Mouse (Mus musculus) adrenal gland, adult 10 weeks (tissue): ENCODE results near the gene Nfkbie. TPM values are rescaled to one million over a fixed set of nuclear protein-coding genes. Genes with fewer than 3 reads are reported as not detected.

Source experiments
- polyA plus RNA-seq: library from polyadenylated mRNA; stranded (reverse); fragments of 350-450 nt; fragmentation: Illumina TruSeq; extraction: RNeasy Lipid Tissue Mini Kit (QIAGEN cat#74804); gene quantifications from one replicate; pipeline ENCODE4 v1.2.3, GENCODE M21; 2014; ENCODE audit warnings: low read depth, low replicate concordance

The Nfkbie gene
- 0.64 TPM for polyA plus RNA-seq

GRCm38 (mm10) chr17:45555452-45556106 lies at the start of gene Nfkbie:
TSS of gene Nfkbie (plus strand) at chr17:45555703.

DNA sequence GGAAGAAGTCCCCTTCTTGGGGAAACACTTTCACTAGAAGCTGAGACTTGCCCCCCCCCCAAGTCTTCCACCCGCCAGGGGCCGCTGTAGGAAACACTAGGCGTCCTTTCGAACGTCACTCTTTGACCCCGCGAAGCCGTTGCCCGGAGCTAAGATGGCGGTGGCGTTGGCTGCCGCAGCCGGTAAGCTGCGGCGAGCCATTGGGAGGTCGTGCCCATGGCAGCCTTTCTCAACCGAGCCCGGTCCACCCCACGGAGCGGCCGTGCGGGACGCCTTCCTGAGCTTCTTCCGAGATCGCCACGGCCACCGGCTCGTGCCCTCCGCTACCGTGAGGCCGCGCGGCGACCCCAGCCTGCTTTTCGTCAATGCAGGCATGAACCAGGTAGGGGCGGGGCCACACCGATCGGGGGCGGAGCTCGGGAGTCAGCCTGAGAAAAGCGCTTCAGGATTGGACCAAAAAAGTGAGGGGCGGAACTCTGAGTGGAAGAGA lies 48.8 kb upstream of the Nfkbie start, which contains the start of gene Aars2:
Aars2 (plus strand) TSS at position 142 of the 490 bp plus-strand sequence.

GRCm38 (mm10) chr17:45523263-45523662 lies 32.2 kb upstream of the Nfkbie start, which contains the start of gene Tcte1:
TSS of gene Tcte1 (plus strand) at chr17:45523434.

DNA sequence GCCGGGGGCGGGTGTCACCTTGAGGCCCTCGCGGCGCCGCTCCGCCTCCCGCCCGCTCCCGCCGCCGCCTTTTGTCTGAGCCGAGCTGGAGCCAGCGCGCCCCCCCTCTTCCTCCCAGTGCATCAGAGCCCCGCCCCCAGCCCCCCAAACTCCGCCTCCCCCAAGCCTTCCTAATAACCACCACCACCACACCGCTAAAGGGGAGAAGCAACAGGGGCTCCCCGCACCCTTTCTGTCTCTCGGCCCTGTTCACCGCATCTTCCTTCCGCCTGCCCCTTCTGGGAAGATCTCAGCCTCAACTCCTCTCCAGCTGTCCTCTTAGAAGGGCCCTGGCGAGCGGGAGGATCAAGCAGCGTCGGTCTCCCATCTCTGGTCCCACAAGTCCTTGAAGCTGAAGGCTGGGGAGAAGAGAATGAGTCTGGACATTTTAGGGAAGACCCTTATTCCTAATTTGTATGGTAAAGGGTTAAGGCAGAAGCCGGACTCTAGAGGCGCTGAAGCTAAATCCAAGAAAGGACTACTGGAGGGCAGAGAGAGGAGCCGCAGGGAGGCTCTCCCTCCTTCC lies 5.8 kb upstream of the Nfkbie start, which contains the start of gene Tmem151b:
Tmem151b (minus strand) TSS at position 61 of the 565 bp plus-strand sequence.

DNA sequence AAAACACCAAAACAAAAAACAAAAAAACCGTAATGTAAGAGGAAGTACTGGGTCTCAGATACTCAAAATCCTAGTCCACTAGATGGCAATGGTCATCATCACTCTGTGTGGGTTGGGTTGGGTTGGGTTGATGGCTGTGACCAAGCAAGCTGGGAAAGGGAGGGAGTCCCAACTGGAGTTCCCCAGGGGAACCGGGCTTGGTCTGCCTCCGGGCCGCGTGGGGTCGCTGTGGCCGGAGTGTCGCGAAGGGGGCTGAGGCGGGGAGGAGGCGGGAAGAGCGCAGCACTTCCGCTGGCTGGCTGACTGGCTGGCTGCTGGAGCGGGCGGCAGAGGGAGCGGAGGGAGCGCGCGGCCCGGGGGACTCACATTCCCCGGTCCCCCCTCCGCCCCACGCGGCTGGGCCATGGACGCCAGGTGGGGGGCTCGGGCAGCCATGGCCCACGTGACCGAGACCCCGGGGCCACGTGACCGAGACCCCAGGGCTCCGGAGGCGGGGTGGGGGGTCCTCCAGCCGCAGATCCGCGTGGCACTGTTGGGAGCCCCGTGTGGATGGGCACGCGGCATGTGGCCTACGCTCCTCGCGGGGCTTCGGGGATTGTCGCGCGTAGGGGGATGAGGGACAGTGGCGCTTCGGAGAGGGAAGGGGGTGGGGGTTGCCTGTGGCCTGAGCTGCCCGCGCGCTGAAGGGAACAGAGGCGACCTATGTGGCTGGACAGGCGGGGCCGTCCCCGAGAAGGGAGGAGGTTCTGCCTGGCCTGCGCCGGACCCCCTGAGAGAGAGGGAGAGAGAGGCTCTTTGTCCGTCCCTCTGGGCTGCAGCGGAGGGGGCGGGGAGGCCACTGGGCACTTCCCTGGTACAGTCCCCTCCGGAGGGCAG lies 8.4 kb downstream of the Nfkbie start, which contains the start of gene Slc35b2:
Slc35b2 (plus strand) TSS at position 220 of the 876 bp plus-strand sequence.

DNA sequence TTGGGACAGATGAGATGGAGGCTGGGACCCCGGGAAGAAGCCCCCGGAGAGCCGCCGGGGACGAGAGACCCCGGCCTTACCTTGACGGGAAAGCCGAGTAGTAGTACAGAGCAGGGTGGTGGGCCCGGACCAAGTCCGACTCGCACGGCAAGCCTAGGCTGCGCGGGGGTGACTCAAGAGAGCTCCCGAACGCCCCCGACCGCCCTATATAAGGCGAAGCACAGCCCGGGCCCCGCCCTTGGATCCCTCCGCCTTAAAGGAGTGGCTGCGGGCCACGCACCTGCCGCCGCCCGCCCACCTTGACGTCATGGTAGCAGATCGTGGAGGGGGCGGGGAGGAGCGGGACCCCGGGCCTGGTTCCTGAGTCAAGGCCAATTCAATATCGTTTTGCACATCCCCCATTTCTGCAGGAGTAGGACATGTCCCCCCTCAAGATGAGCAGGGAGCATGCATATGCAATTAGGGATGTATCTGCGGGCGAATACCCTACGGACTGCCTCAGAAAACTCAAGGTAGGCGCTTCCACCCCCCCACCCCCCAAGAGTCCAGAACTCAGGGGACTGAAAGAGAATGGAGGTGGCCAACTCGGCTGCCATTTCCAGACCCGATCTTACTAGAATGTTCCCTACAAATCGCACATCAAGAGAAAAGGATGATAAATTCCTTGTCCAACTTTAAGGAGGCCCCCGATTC lies 17.7 kb downstream of the Nfkbie start, which contains the start of gene Hsp90ab1:
Hsp90ab1 (minus strand) TSS at position 185 of the 693 bp plus-strand sequence.

DNA sequence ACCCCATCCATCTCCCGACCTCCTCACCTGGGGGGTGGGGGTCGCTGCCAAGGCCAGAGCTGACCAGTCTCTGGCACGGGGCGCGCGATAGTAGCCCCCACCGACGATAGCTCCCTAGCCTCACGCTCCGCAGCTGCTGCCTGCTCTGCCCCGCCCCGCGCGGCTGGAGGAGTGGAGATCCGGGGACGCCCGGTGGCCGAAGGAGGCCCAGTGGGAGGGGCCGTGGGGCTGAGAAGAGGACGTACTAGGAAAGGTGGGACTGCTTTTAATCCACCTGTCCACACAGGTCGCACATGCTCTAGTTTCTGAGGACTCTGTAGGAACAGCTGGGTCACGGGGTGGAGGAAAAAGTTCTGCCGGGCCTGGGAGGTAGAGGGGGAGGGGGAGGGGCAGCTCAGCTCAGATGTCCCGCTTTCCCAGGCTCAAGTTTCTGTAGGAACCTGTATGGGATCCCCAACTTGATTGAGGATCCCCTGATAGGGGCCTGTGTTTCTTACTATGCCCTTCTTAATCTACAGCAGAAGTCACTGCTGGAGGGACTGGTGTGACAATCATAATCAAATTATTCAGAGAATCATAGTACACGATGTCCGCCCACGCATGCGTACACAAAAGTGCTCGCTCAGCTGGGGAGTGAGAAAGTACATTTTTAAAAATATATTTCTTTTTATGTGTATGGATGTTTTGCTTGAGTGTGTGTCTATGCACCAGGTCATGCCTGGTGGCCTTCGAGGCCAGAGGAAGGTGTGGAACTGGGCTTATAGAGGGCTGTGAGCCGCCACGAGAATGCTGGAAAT lies 44.1 kb downstream of the Nfkbie start, which contains the start of gene Slc29a1:
Slc29a1 (minus strand) TSS at position 161 of the 797 bp plus-strand sequence.

GRCm38 (mm10) chr17:45601877-45602304 lies 46.4 kb downstream of the Nfkbie start, which contains the start of gene Mymx:
TSS of gene Mymx (minus strand) at chr17:45602102.

Other genes starting within 250 kb of the Nfkbie start
- 58.0 TPM for gene Cdc5l, start 122.0 kb upstream of the Nfkbie start, polyA plus RNA-seq
- not detected for gene Spats1, start 80.3 kb upstream of the Nfkbie start, polyA plus RNA-seq
- gene Aars2, start 48.9 kb upstream of the Nfkbie start, polyA plus RNA-seq: 0.17 TPM
- gene Tcte1, start 32.3 kb upstream of the Nfkbie start, polyA plus RNA-seq: not detected
- not detected for gene Tmem151b, start 6.0 kb upstream of the Nfkbie start, polyA plus RNA-seq
- gene Slc35b2, start 8.2 kb downstream of the Nfkbie start, polyA plus RNA-seq: 3.1 TPM
- 2,931 TPM for gene Hsp90ab1, start 17.6 kb downstream of the Nfkbie start, polyA plus RNA-seq
- gene Slc29a1, start 43.9 kb downstream of the Nfkbie start, polyA plus RNA-seq: 20.3 TPM
- not detected for gene Mymx, start 46.4 kb downstream of the Nfkbie start, polyA plus RNA-seq
- 0.29 TPM for gene Capn11, start 103.6 kb downstream of the Nfkbie start, polyA plus RNA-seq
- gene Mrpl14, start 130.6 kb downstream of the Nfkbie start, polyA plus RNA-seq: 1.6 TPM
- gene Tmem63b, start 131.2 kb downstream of the Nfkbie start, polyA plus RNA-seq: 6.7 TPM
- gene 1600014C23Rik, start 178.1 kb downstream of the Nfkbie start, polyA plus RNA-seq: not detected